Mouse (Mus musculus) monocyte, adult 2 months (primary cell): Measurements from ENCODE around the gene Vmn1r4.

Experiments
- DNase-seq, 2 experiments: peaks; one replicate each; pipeline ENCODE4 v3.0.0; 2022; ENCODE audit warnings: low spot score in 2 of 2, low read depth in 1 of 2

The Vmn1r4 gene

GRCm38 (mm10) chr6:56923726-56924707 lies at the start of gene Vmn1r4, which contains the start of gene Nt5c3:
Gene Vmn1r4 (plus strand): TSS chr6:56924015.
Gene Nt5c3 (minus strand): TSS chr6:56923932.
- DNase-seq = peak; percentile 73 to 84

DNA sequence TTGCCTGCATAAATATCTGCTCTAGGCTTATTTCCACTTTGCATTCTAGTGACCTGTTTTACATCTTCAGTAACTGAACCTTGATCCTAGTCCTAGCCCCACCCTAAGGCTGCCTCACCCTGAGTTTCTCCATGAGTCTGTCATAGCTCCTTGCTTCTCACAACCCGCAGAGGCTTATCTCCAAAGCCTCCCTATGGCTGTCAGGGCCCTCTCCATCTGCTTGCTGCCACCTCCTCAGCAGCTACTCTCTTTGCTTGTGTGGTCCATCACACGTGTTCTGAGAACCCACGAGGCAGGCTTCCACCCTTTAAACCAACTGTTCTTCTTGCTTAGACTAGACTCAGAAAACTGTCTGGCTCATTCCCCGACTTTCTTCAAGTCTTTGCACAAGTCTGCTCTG lies 46.9 kb upstream of the Vmn1r4 start:
- DNase-seq = no peak

GRCm38 (mm10) chr6:56877985-56878384 lies 45.8 kb upstream of the Vmn1r4 start:
- no peak for DNase-seq

- DNase-seq = no peak
Measured at GRCm38 (mm10) chr6:56879352-56879955, 44.4 kb upstream of the Vmn1r4 start.

DNA sequence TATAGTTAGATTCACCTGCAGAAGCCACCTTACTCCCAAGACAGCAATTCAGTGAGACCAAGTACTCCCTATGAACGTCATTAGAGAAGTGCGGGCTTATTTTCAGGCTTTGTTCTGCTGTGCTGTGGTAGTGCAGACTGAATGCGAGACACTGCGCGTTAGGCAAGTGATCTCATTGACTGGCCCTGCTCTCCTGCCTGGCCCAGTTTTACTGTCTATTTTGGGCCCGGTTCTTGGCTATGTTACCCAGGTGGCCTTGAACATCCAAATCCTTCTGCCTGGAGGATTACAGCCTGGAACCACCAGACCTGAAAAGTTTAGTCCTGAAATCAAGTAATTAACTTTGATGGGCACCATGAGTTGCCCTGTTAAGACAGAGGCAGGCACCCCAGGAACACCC lies 35.3 kb upstream of the Vmn1r4 start:
- DNase-seq = no peak

DNA sequence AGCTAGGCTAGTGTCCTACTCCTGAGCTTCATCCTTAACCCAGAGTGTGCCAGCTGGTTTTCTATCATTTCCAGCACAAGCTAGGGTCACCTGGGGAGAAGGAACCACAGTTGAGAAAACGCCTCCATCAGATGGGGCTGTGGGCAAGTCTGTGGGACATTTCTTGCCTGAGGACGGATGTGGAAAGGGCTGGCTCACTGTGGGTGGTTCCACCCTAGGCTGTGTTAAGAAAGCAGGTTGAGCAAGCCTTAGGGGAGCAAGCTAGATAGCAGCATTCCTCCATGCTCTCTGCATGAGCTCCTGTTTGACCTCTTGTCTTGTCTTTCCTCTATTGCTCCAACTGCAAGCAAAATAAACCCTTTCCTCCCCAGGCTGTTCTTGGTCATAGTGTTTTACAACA lies 33.1 kb upstream of the Vmn1r4 start:
- no peak for DNase-seq

- no peak for DNase-seq
Measured at GRCm38 (mm10) chr6:56899601-56900000, 24.2 kb upstream of the Vmn1r4 start.

DNA sequence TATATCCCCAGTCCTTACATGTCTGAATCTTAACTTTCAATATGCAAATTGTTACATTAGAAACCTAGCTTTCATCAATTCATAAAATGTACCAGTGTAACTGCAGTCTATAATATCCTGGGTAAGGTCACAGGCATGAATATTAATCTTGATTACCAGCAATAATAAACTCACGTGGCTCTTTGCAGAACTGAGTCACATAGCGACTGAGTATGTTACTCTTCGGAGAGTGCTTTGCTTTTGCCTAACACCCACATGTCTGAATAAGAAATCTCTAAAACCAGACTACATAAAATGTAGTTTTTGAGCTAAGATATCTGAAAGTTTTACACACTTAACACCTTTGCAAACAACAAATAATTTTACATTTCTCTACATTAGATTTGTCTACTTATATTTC lies 22.5 kb upstream of the Vmn1r4 start:
- no peak for DNase-seq

DNA sequence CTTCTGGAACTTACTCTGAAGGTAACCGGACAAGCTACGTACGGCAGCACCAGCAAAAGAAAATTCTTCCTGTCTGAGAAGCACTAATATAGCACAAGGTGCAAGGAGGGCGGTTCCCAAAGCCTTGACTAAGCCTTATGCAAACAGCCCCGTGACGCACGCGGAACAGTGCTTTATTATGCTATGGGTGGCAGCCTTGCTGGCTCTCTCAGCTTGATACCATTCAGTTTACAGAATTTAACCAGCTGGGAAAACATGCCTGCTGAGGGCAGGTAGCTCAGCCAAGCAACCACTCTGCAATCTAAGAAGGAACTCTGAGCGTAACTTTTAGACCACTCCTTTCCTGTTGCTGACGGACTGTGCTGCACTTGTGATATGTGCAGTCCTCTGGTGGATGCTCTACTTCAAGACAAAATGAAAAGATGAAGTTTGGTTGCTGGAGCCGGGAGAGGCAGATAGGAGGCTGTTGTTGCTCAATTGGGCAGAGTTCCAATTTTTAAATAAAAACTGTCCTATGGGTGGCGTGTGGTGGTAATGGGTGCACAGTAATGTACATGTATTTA lies 21.9 kb upstream of the Vmn1r4 start:
- DNase-seq = peak in 1 of 2 experiments; percentile 51

- no peak for DNase-seq
Measured at GRCm38 (mm10) chr6:56902606-56903520, 21.0 kb upstream of the Vmn1r4 start.

- DNase-seq = no peak
Measured at GRCm38 (mm10) chr6:56903831-56904230, 20.0 kb upstream of the Vmn1r4 start.

- DNase-seq = no peak
Measured at GRCm38 (mm10) chr6:56904330-56904729, 19.5 kb upstream of the Vmn1r4 start.

DNA sequence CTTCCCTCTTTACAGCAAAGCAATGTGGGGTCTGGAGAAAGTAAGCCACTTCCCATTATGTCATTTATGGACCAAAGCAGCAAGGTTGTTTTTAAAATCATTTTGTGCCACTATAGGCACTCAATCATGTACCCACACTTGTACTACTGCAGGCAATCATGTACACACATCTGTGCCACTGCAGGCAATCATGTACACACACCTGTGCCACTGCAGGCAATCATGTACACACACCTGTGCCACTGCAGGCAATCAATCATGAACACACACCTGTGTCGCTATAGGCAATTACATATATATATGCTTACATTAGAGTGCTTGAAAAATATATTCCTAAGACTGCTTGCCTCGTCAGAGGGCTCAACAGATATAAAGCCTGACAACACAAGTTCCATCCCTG lies 18.8 kb upstream of the Vmn1r4 start:
- no peak for DNase-seq

DNA sequence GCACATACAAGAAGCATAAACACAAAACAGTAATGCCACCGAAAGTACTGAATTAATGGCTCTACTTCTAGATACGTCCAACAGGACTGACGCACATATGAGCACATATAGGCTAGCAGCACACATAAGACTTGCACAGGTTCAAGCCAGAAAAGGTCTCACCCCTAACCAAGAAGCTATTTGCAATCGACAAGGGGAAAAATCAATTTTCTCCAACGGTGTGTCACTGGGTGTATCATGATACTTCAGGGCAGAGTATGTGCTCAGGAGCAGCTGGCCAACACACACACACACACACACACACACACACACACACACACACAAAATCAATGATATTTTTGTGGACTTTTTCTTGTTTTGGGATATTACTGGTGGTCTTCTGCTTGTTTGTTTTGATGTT lies 18.3 kb upstream of the Vmn1r4 start:
- DNase-seq = no peak

GRCm38 (mm10) chr6:56906121-56906846 lies 17.5 kb upstream of the Vmn1r4 start:
- DNase-seq = no peak

DNA sequence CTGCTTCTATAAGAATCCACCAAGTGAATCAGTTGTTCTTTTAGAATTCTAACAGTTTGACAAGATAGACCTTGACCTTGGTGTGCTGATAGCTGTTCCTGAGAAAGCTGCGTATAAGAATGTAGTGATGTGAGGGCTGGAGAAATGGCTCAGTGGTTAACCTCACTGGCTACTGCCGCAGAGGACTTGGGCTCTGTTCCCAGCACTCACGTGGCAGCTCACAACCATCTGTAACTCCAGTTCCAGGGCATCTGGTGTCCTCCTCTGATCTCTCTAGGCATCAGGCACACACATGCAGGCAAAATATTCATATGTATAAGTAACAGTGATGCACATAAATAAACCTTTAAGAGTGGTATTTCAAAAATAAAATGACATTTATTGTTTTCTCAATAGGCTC lies 15.8 kb upstream of the Vmn1r4 start:
- DNase-seq = no peak

DNA sequence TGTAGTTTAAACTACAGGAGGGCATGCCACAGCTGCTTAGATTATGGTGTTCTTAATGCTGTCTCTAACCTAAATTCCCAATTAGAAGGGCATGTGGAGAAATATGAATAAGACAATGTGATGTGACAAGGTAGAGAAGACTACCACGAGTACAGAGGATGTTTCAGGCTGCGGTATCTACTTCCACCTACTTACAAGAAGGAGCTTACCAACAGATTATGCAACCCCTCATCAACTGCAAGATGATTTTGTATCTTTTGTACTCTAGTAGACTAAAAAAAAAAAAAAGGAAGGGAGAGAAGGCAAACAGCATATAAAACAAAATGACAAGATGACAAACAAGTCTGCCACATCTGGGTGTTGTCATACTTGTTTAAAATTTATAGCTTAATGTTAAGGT lies 15.4 kb upstream of the Vmn1r4 start:
- DNase-seq = no peak

- DNase-seq = peak in 1 of 2 experiments; percentile 6
Measured at GRCm38 (mm10) chr6:56908912-56909311, 14.9 kb upstream of the Vmn1r4 start.

DNA sequence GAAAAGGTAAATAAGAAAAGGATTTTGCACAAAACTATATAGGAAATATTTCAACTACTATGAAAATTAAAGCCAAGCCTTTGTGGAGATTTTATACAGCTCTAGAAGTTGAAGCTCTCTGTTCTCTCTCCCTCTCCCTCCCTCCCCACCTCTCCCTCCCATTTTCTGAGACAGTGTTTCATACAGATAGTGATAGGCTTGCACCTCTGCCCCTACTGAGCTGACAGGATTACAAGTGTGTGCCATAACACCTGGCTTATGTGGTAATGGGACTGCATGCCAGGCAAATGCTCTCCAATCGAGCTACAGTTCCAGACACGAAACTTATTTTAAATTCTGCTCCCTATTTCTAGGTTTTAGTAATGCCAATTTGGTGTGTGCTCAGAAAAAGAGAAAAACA lies 12.9 kb upstream of the Vmn1r4 start:
- no peak for DNase-seq

GRCm38 (mm10) chr6:56913092-56913858 lies 10.5 kb upstream of the Vmn1r4 start:
- no peak for DNase-seq
